Mouse (Mus musculus): ENCODE measurements at regions not wholly inside any gene's neighbourhood (a gene's known extent, or its start where the extent isn't known, plus 50 kb on each side); places are given as distances from the start of the nearest gene placed in this dataset.

- Histone ChIP-seq H3K4me2 (ENCODE audit: low read depth, severe bottlenecking) (no peak overlapping the region), H3K27me3 (ENCODE audit: control insufficient read depth, insufficient read depth, low read length) (no peaks in the 10 kb centered on the region), H3K36me3 (ENCODE audit: control insufficient read depth, insufficient read depth, low read length) (no peaks in the 10 kb centered on the region), H3K9ac (ENCODE audit: low read length) (no peak overlapping the region), H3K4me3 (ENCODE audit: low read depth, low read length) (no peak overlapping the region), H3K27ac (replicated peaks; ENCODE audit: low read depth, low read length) (no peak overlapping the region), H3K4me1 (ENCODE audit: control insufficient read depth, insufficient read depth, low read length) (peaks cover 3% of the 10 kb centered on the region; the same call in 1 of the 2 replicates), H3K9me3 (ENCODE audit: control insufficient read depth, low read length) (no peaks in the 10 kb centered on the region)
- ATAC-seq (ENCODE audit: insufficient number of reproducible peaks, low FRiP score, low TSS enrichment, low read depth): no peak
- 72% methylated on average over 7 of the region's 7 CpGs for WGBS
- DNase-seq (ENCODE audit: low spot score): peak; percentile 26
Observed at GRCm38 (mm10) chr7:137924464-137925167, 472.9 kb downstream of the Tcerg1l start.

GRCm38 (mm10) chr7:137925656-137926055 is 471.9 kb downstream of the Tcerg1l start:
- Histone ChIP-seq H3K36me3 (ENCODE audit: control insufficient read depth, insufficient read depth, low read length) (no peaks in the 10 kb centered on the region), H3K4me2 (ENCODE audit: low read depth, severe bottlenecking) (no peak overlapping the region), H3K9me3 (ENCODE audit: control insufficient read depth, low read length) (no peaks in the 10 kb centered on the region), H3K27ac (replicated peaks; ENCODE audit: low read depth, low read length) (no peak overlapping the region), H3K9ac (ENCODE audit: low read length) (no peak overlapping the region), H3K4me1 (ENCODE audit: control insufficient read depth, insufficient read depth, low read length) (no peaks in the 10 kb centered on the region), H3K4me3 (ENCODE audit: low read depth, low read length) (no peak overlapping the region), H3K27me3 (ENCODE audit: control insufficient read depth, insufficient read depth, low read length) (no peaks in the 10 kb centered on the region)
- no peak for DNase-seq (ENCODE audit: low spot score)
- ATAC-seq (ENCODE audit: insufficient number of reproducible peaks, low FRiP score, low TSS enrichment, low read depth): no peak
- WGBS: 76% methylated on average over 3 of the region's 3 CpGs

- no peak overlapping the region for H3K9ac ChIP-seq (ENCODE audit: low read length)
- H3K36me3 ChIP-seq (ENCODE audit: control insufficient read depth, insufficient read depth, low read length): no peaks in the 10 kb centered on the region
- H3K4me3 ChIP-seq (ENCODE audit: low read depth, low read length): no peak overlapping the region
- H3K4me1 ChIP-seq (ENCODE audit: control insufficient read depth, insufficient read depth, low read length): no peaks in the 10 kb centered on the region
- H3K27ac ChIP-seq (replicated peaks; ENCODE audit: low read depth, low read length): no peak overlapping the region
- ATAC-seq (ENCODE audit: insufficient number of reproducible peaks, low FRiP score, low TSS enrichment, low read depth): no peak
- H3K27me3 ChIP-seq (ENCODE audit: control insufficient read depth, insufficient read depth, low read length): no peaks in the 10 kb centered on the region
- H3K4me2 ChIP-seq (ENCODE audit: low read depth, severe bottlenecking): no peak overlapping the region
- H3K9me3 ChIP-seq (ENCODE audit: control insufficient read depth, low read length): no peaks in the 10 kb centered on the region
- 80% methylated on average over 8 of the region's 8 CpGs for WGBS
- DNase-seq (ENCODE audit: low spot score): no peak
Observed at GRCm38 (mm10) chr7:137927371-137927770, 470.2 kb downstream of the Tcerg1l start.

GRCm38 (mm10) chr7:137930200-137930599 is 467.3 kb downstream of the Tcerg1l start:
- H3K27ac ChIP-seq (replicated peaks; ENCODE audit: low read depth, low read length): no peak overlapping the region
- H3K4me3 ChIP-seq (ENCODE audit: low read depth, low read length): no peak overlapping the region
- DNase-seq (ENCODE audit: low spot score): peak; percentile 28
- WGBS: 8% methylated on average over 7 of the region's 7 CpGs
- H3K4me2 ChIP-seq (ENCODE audit: low read depth, severe bottlenecking): no peak overlapping the region
- no peaks in the 10 kb centered on the region for H3K36me3 ChIP-seq (ENCODE audit: control insufficient read depth, insufficient read depth, low read length)
- no peaks in the 10 kb centered on the region for H3K4me1 ChIP-seq (ENCODE audit: control insufficient read depth, insufficient read depth, low read length)
- H3K9me3 ChIP-seq (ENCODE audit: control insufficient read depth, low read length): no peaks in the 10 kb centered on the region
- no peaks in the 10 kb centered on the region for H3K27me3 ChIP-seq (ENCODE audit: control insufficient read depth, insufficient read depth, low read length)
- no peak overlapping the region for H3K9ac ChIP-seq (ENCODE audit: low read length)
- no peak for ATAC-seq (ENCODE audit: insufficient number of reproducible peaks, low FRiP score, low TSS enrichment, low read depth)

- Histone ChIP-seq H3K36me3 (ENCODE audit: control insufficient read depth, insufficient read depth, low read length) (no peaks in the 10 kb centered on the region), H3K4me2 (ENCODE audit: low read depth, severe bottlenecking) (no peak overlapping the region), H3K27me3 (ENCODE audit: control insufficient read depth, insufficient read depth, low read length) (no peaks in the 10 kb centered on the region), H3K9ac (ENCODE audit: low read length) (no peak overlapping the region), H3K4me3 (ENCODE audit: low read depth, low read length) (no peak overlapping the region), H3K4me1 (ENCODE audit: control insufficient read depth, insufficient read depth, low read length) (no peaks in the 10 kb centered on the region), H3K27ac (replicated peaks; ENCODE audit: low read depth, low read length) (no peak overlapping the region), H3K9me3 (ENCODE audit: control insufficient read depth, low read length) (no peaks in the 10 kb centered on the region)
- DNase-seq (ENCODE audit: low spot score) (no peak), ATAC-seq (ENCODE audit: insufficient number of reproducible peaks, low FRiP score, low TSS enrichment, low read depth) (no peak)
- WGBS: 55% methylated on average over 3 of the region's 3 CpGs
Observed at GRCm38 (mm10) chr7:137935896-137936295, 461.6 kb downstream of the Tcerg1l start.

GRCm38 (mm10) chr7:137939116-137939515 is 458.4 kb downstream of the Tcerg1l start:
- Histone ChIP-seq H3K4me3 (ENCODE audit: low read depth, low read length) (no peak overlapping the region), H3K27ac (replicated peaks; ENCODE audit: low read depth, low read length) (no peak overlapping the region), H3K9ac (ENCODE audit: low read length) (no peak overlapping the region), H3K36me3 (ENCODE audit: control insufficient read depth, insufficient read depth, low read length) (no peaks in the 10 kb centered on the region), H3K4me2 (ENCODE audit: low read depth, severe bottlenecking) (no peak overlapping the region), H3K4me1 (ENCODE audit: control insufficient read depth, insufficient read depth, low read length) (no peaks in the 10 kb centered on the region), H3K27me3 (ENCODE audit: control insufficient read depth, insufficient read depth, low read length) (no peaks in the 10 kb centered on the region), H3K9me3 (ENCODE audit: control insufficient read depth, low read length) (no peaks in the 10 kb centered on the region)
- no peak for DNase-seq (ENCODE audit: low spot score)
- ATAC-seq (ENCODE audit: insufficient number of reproducible peaks, low FRiP score, low TSS enrichment, low read depth): no peak
- WGBS: 80% methylated on average over 8 of the region's 8 CpGs

- ATAC-seq (ENCODE audit: insufficient number of reproducible peaks, low FRiP score, low TSS enrichment, low read depth): no peak
- WGBS: 74% methylated on average over 5 of the region's 5 CpGs
- no peak for DNase-seq (ENCODE audit: low spot score)
- Histone ChIP-seq H3K9me3 (ENCODE audit: control insufficient read depth, low read length) (no peaks in the 10 kb centered on the region), H3K36me3 (ENCODE audit: control insufficient read depth, insufficient read depth, low read length) (no peaks in the 10 kb centered on the region), H3K4me3 (ENCODE audit: low read depth, low read length) (no peak overlapping the region), H3K27me3 (ENCODE audit: control insufficient read depth, insufficient read depth, low read length) (no peaks in the 10 kb centered on the region), H3K27ac (replicated peaks; ENCODE audit: low read depth, low read length) (no peak overlapping the region), H3K4me1 (ENCODE audit: control insufficient read depth, insufficient read depth, low read length) (no peaks in the 10 kb centered on the region), H3K9ac (ENCODE audit: low read length) (no peak overlapping the region), H3K4me2 (ENCODE audit: low read depth, severe bottlenecking) (no peak overlapping the region)
Observed at GRCm38 (mm10) chr7:137940084-137940483, 457.4 kb downstream of the Tcerg1l start.

- Histone ChIP-seq H3K27me3 (ENCODE audit: control insufficient read depth, insufficient read depth, low read length) (no peaks in the 10 kb centered on the region), H3K9me3 (ENCODE audit: control insufficient read depth, low read length) (no peaks in the 10 kb centered on the region), H3K9ac (ENCODE audit: low read length) (no peak overlapping the region), H3K27ac (replicated peaks; ENCODE audit: low read depth, low read length) (no peak overlapping the region), H3K4me1 (ENCODE audit: control insufficient read depth, insufficient read depth, low read length) (peaks cover 5% of the 10 kb centered on the region; the same call in 1 of the 2 replicates), H3K4me2 (ENCODE audit: low read depth, severe bottlenecking) (no peak overlapping the region), H3K36me3 (ENCODE audit: control insufficient read depth, insufficient read depth, low read length) (no peaks in the 10 kb centered on the region), H3K4me3 (ENCODE audit: low read depth, low read length) (no peak overlapping the region)
- 97% methylated on average over 2 of the region's 2 CpGs for WGBS
- DNase-seq (ENCODE audit: low spot score): peak; percentile 74
- no peak for ATAC-seq (ENCODE audit: insufficient number of reproducible peaks, low FRiP score, low TSS enrichment, low read depth)
Observed at GRCm38 (mm10) chr7:137944991-137945390, 452.5 kb downstream of the Tcerg1l start.

GRCm38 (mm10) chr7:137947424-137947823 is 450.1 kb downstream of the Tcerg1l start:
- DNase-seq (ENCODE audit: low spot score) (peak; percentile 45), ATAC-seq (ENCODE audit: insufficient number of reproducible peaks, low FRiP score, low TSS enrichment, low read depth) (peak; percentile 47; the same call in 1 of the 2 replicates)
- Histone ChIP-seq H3K4me2 (ENCODE audit: low read depth, severe bottlenecking) (no peak overlapping the region), H3K4me3 (ENCODE audit: low read depth, low read length) (no peak overlapping the region), H3K27ac (replicated peaks; ENCODE audit: low read depth, low read length) (no peak overlapping the region), H3K27me3 (ENCODE audit: control insufficient read depth, insufficient read depth, low read length) (no peaks in the 10 kb centered on the region), H3K9ac (ENCODE audit: low read length) (no peak overlapping the region), H3K9me3 (ENCODE audit: control insufficient read depth, low read length) (no peaks in the 10 kb centered on the region), H3K36me3 (ENCODE audit: control insufficient read depth, insufficient read depth, low read length) (no peaks in the 10 kb centered on the region), H3K4me1 (ENCODE audit: control insufficient read depth, insufficient read depth, low read length) (peaks cover 5% of the 10 kb centered on the region; the same call in 1 of the 2 replicates)
- 12% methylated on average over 5 of the region's 5 CpGs for WGBS
